Mouse (Mus musculus): ENCODE results near the gene Ino80.
"Not testable (repeated sequence)": the region's sequence is repeated elsewhere in the genome, so short reads cannot be mapped to it uniquely, and the experiment has no call there.

The Ino80 gene

GRCm38 (mm10) chr2:119477571-119478396, at the start of gene Ino80:
TSS of gene Ino80 (minus strand) at chr2:119477687.
- peak; percentile 100 for DNase-seq (ENCODE audit: low spot score)

- DNase-seq (ENCODE audit: low spot score): no peak
Measured at GRCm38 (mm10) chr2:119525422-119525821, 47.9 kb upstream of the Ino80 start.

- DNase-seq (ENCODE audit: low spot score): no peak
Measured at GRCm38 (mm10) chr2:119523836-119524235, 46.3 kb upstream of the Ino80 start.

- DNase-seq (ENCODE audit: low spot score): peak; percentile 5
Measured at GRCm38 (mm10) chr2:119520550-119520949, 43.1 kb upstream of the Ino80 start.

- no peak for DNase-seq (ENCODE audit: low spot score)
Measured at GRCm38 (mm10) chr2:119516811-119517210, 39.3 kb upstream of the Ino80 start.

GRCm38 (mm10) chr2:119514026-119514522, 36.6 kb upstream of the Ino80 start:
- no peak for DNase-seq (ENCODE audit: low spot score)

- no peak for DNase-seq (ENCODE audit: low spot score)
Measured at GRCm38 (mm10) chr2:119512292-119512691, 34.8 kb upstream of the Ino80 start.

- no peak for DNase-seq (ENCODE audit: low spot score)
Measured at GRCm38 (mm10) chr2:119510856-119511255, 33.4 kb upstream of the Ino80 start.

GRCm38 (mm10) chr2:119508518-119508917, 31.0 kb upstream of the Ino80 start:
- DNase-seq (ENCODE audit: low spot score): not testable (repeated sequence)

- DNase-seq (ENCODE audit: low spot score): no peak
Measured at GRCm38 (mm10) chr2:119507108-119507507, 29.6 kb upstream of the Ino80 start.

- no peak for DNase-seq (ENCODE audit: low spot score)
Measured at GRCm38 (mm10) chr2:119500965-119501652, 23.6 kb upstream of the Ino80 start.

- DNase-seq (ENCODE audit: low spot score): no peak
Measured at GRCm38 (mm10) chr2:119498859-119499258, 21.4 kb upstream of the Ino80 start.

GRCm38 (mm10) chr2:119496082-119496481, 18.6 kb upstream of the Ino80 start:
- no peak for DNase-seq (ENCODE audit: low spot score)

- no peak for DNase-seq (ENCODE audit: low spot score)
Measured at GRCm38 (mm10) chr2:119491953-119492352, 14.5 kb upstream of the Ino80 start.

GRCm38 (mm10) chr2:119486488-119486887, 9.0 kb upstream of the Ino80 start:
- DNase-seq (ENCODE audit: low spot score): no peak

- DNase-seq (ENCODE audit: low spot score): no peak
Measured at GRCm38 (mm10) chr2:119482307-119482706, 4.8 kb upstream of the Ino80 start.

GRCm38 (mm10) chr2:119478397-119478749, 886 bp upstream of the Ino80 start:
- no peak for DNase-seq (ENCODE audit: low spot score)

- DNase-seq (ENCODE audit: low spot score): peak; percentile 76
Measured at GRCm38 (mm10) chr2:119476621-119477391, 681 bp downstream of the Ino80 start.

- DNase-seq (ENCODE audit: low spot score): no peak
Measured at GRCm38 (mm10) chr2:119476166-119476565, 1.3 kb downstream of the Ino80 start.

- DNase-seq (ENCODE audit: low spot score): no peak
Measured at GRCm38 (mm10) chr2:119463945-119464344, 13.5 kb downstream of the Ino80 start.

GRCm38 (mm10) chr2:119463114-119463775, 14.2 kb downstream of the Ino80 start:
- no peak for DNase-seq (ENCODE audit: low spot score)

- no peak for DNase-seq (ENCODE audit: low spot score)
Measured at GRCm38 (mm10) chr2:119461028-119461427, 16.5 kb downstream of the Ino80 start.

All from urinary bladder, postnatal 14 days (tissue).